Mouse (Mus musculus): Measurements from ENCODE around the gene Wdr70.

DNA sequence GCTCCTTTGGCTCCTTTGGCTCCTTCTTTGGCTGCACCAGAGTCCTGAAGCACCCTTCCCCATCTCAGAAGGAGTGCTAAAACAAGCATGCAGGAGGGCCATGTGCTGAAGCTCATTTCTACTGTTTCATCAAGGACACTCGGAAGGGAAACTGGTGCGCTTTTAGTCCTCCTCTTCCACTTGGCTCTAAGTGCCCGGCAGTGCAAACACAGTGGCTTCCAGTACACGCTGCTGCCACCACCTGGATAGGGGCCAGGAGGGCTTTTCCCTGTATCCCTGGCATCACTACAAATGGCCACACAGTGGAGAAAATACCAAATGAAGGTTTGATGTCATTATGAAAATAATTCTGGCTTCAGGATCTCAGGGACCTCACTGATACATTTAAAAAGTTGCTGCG lies 93.5 kb downstream of the Wdr70 start:
- no peak for TF ChIP-seq CTCF (IDR thresholded peaks at IDR 0.05; ENCODE audit: low read depth, low read length)
- no peak for TF ChIP-seq GATA2 (IDR thresholded peaks at IDR 0.05; ENCODE audit: borderline replicate concordance, low read depth, low read length)
- no peak for TF ChIP-seq POLR2AphosphoS5 (IDR thresholded peaks at IDR 0.05; ENCODE audit: insufficient replicate concordance, low read depth, low read length)
- no peak for TF ChIP-seq TAL1 (conservative IDR thresholded peaks at IDR 0.05; ENCODE audit: low read depth, low read length)
